9 mouse cellular contexts compared by ENCODE assay signal in the genomic region with DNA sequence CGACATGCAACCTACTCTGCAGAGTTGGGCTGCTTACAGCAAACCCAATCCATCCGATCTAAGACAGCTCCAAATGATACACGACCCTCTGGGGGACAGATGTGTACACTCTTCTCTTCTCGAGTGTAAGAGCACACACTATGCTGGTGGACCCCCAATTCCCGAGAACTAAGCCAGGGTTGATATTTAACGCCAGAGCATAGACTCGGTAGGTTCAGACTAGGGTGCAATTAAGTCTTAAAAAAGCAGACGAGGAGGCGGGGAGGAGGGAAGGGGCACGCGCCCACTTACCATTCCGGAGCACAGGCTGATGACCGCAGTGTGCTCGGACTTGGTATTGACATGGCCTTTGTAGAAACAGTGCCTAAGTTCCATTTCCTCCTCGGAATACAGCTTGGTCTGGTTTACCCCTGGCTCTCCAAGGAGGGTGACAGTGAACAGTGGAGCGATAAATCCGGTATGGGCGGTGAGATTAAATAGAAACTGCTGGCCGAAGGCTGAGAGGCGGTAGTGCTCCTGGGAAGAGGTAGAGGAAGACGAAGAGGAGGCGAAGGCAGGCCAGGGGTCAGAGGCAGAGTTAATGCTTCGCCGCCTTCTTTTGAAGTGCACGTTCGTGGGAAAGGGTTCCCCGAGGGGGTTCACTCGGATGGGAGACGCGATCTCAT. TPM values are rescaled to one million over a fixed set of nuclear protein-coding genes. Genes with fewer than 3 reads are reported as not detected.
DNase-seq lines count a peak whose midpoint lies in the region; ATAC-seq and TF ChIP-seq lines count a peak whose summit lies in the region.
"Had no signal": no experiment of that assay in that cellular context is flagged by ENCODE, and none has a peak within 500 bp of the region (broad histone marks: within the 10 kb centered on the region; RNA-seq: fewer than 3 reads in every experiment).

No protein-coding gene starts in this region.

- H3K9ac ChIP-seq in forebrain, embryonic 11.5 days (ENCODE audit: low read length): peak overlapping the region; percentile 16
- H3K9ac ChIP-seq in hindbrain, embryonic 15.5 days: peak overlapping the region; percentile 23; the same call in 1 of the 2 replicates
- peak overlapping the region; percentile 1; the same call in 1 of the 2 replicates for H3K9ac ChIP-seq in liver, embryonic 13.5 days
- peak overlapping the region; percentile 29 for H3K9ac ChIP-seq in neural tube, embryonic 11.5 days (ENCODE audit: low read length)

- peak overlapping the region; percentile 89 for H3K4me2 ChIP-seq in forebrain, embryonic 11.5 days (ENCODE audit: low read depth, low read length, severe bottlenecking)
- peak overlapping the region; percentile 98 for H3K4me2 ChIP-seq in hindbrain, embryonic 15.5 days
- H3K4me2 ChIP-seq in liver, embryonic 13.5 days: peak overlapping the region; percentile 58
- peak overlapping the region; percentile 95 for H3K4me2 ChIP-seq in neural tube, embryonic 11.5 days (ENCODE audit: low read depth)

- peaks cover 3% of the 10 kb centered on the region; the same call in 1 of the 2 replicates for H3K4me1 ChIP-seq in forebrain, embryonic 11.5 days (replicated peaks; ENCODE audit: control insufficient read depth, insufficient read depth, low read length)
- peaks cover 43% of the 10 kb centered on the region for H3K4me1 ChIP-seq in hindbrain, embryonic 15.5 days (replicated peaks)
- no peaks in the 10 kb centered on the region for H3K4me1 ChIP-seq in liver, embryonic 13.5 days (replicated peaks)
- H3K4me1 ChIP-seq in neural tube, embryonic 11.5 days (ENCODE audit: control insufficient read depth, insufficient read depth, low read length): 0 out of 2 replicates have a peak, but pooled peaks cover 4% of the 10 kb centered on the region

- intact Hi-C loops in left cerebral cortex, adult 2 months (cut with DNase I): loop anchor here (1.0 to 10.0 kb wide), 4 partner anchors 140 to 603 kb away; no protein-coding TSS in a partner anchor
- intact Hi-C loops in left cerebral cortex, postnatal 10 days (cut with DNase I): loop anchor here (5.0 to 10.0 kb wide), 2 partner anchors 157 to 500 kb away; no protein-coding TSS in a partner anchor

- peak; percentile 34 for ATAC-seq in forebrain, embryonic 11.5 days (replicated peaks; ENCODE audit: low FRiP score)
- no peak for ATAC-seq in hindbrain, embryonic 15.5 days (ENCODE audit: low FRiP score, low read depth)
- ATAC-seq in liver, embryonic 13.5 days (ENCODE audit: low read depth): no peak
- 0 out of 2 replicates have a peak, but pooled peaks have one; percentile 17 for ATAC-seq in neural tube, embryonic 11.5 days (ENCODE audit: insufficient read depth, low FRiP score, low TSS enrichment)

- H3K27ac ChIP-seq in left cerebral cortex, adult 2 months: no peak overlapping the region
- no peak overlapping the region for H3K27ac ChIP-seq in forebrain, embryonic 11.5 days (ENCODE audit: low read depth, low read length)
- H3K27ac ChIP-seq in hindbrain, embryonic 15.5 days (replicated peaks): 0 out of 2 replicates have a peak overlapping the region, but pooled peaks have one; percentile 13
- H3K27ac ChIP-seq in liver, embryonic 13.5 days: peak overlapping the region; percentile 21; the same call in 1 of the 2 replicates
- H3K27ac ChIP-seq in neural tube, embryonic 11.5 days (ENCODE audit: low read depth, low read length): no peak overlapping the region

- WGBS in forebrain, embryonic 11.5 days: under 1% methylated on average over 30 of the region's 30 CpGs
- under 1% methylated on average over 30 of the region's 30 CpGs for WGBS in hindbrain, embryonic 15.5 days
- under 1% methylated on average over 30 of the region's 30 CpGs for WGBS in liver, embryonic 13.5 days (ENCODE audit: insufficient replicate concordance)
- under 1% methylated on average over 30 of the region's 30 CpGs for WGBS in neural tube, embryonic 11.5 days

- H3K9me3 ChIP-seq in forebrain, embryonic 11.5 days (ENCODE audit: control insufficient read depth, low read length): no peaks in the 10 kb centered on the region
- no peaks in the 10 kb centered on the region for H3K9me3 ChIP-seq in hindbrain, embryonic 15.5 days
- H3K9me3 ChIP-seq in liver, embryonic 13.5 days (replicated peaks): no peaks in the 10 kb centered on the region
- no peaks in the 10 kb centered on the region for H3K9me3 ChIP-seq in neural tube, embryonic 11.5 days (ENCODE audit: control insufficient read depth, low read length)

- H3K4me3 ChIP-seq in left cerebral cortex, adult 2 months: peak overlapping the region; percentile 61
- H3K4me3 ChIP-seq in forebrain, embryonic 11.5 days (ENCODE audit: low read depth, low read length): peak overlapping the region; percentile 54
- H3K4me3 ChIP-seq in hindbrain, embryonic 15.5 days: peak overlapping the region; percentile 54
- peak overlapping the region; percentile 52 for H3K4me3 ChIP-seq in liver, embryonic 13.5 days (replicated peaks)
- H3K4me3 ChIP-seq in neural tube, embryonic 11.5 days (ENCODE audit: low read depth, low read length): peak overlapping the region; percentile 51

- no peak for DNase-seq in left cerebral cortex, adult 2 months (ENCODE audit: extremely low spot score in 1 of 2, low spot score in 2 of 2)
- no peak for DNase-seq in left cerebral cortex, postnatal 10 days (ENCODE audit: extremely low spot score in 1 of 2, low spot score in 2 of 2)
- peak; percentile 56 for DNase-seq in forebrain, embryonic 11.5 days (ENCODE audit: low spot score)
- no peak for DNase-seq in liver, embryonic 13.5 days
- DNase-seq in neural tube, embryonic 11.5 days (ENCODE audit: low spot score): peak; percentile 43
- DNase-seq in thymus, postnatal 25 days: no peak
- DNase-seq in ovary, postnatal 10 days (ENCODE audit: low spot score): no peak

- TF ChIP-seq CTCF in left cerebral cortex, adult 2 months (IDR thresholded peaks at IDR 0.05): no peak

- H3K36me3 ChIP-seq in forebrain, embryonic 11.5 days (ENCODE audit: control insufficient read depth, insufficient read depth, low read length): no peaks in the 10 kb centered on the region
- no peaks in the 10 kb centered on the region for H3K36me3 ChIP-seq in hindbrain, embryonic 15.5 days
- H3K36me3 ChIP-seq in liver, embryonic 13.5 days: no peaks in the 10 kb centered on the region
- no peaks in the 10 kb centered on the region for H3K36me3 ChIP-seq in neural tube, embryonic 11.5 days (ENCODE audit: control insufficient read depth, insufficient read depth, low read length)
- H3K36me3 ChIP-seq: G1E had no signal

- H3K27me3 ChIP-seq in forebrain, embryonic 11.5 days (ENCODE audit: control insufficient read depth, insufficient read depth, low read length): peaks cover 8% of the 10 kb centered on the region; the same call in 1 of the 2 replicates
- peaks cover 51% of the 10 kb centered on the region for H3K27me3 ChIP-seq in hindbrain, embryonic 15.5 days
- H3K27me3 ChIP-seq in liver, embryonic 13.5 days: peaks cover 68% of the 10 kb centered on the region
- H3K27me3 ChIP-seq in neural tube, embryonic 11.5 days (ENCODE audit: control insufficient read depth, insufficient read depth, low read length): peaks cover 25% of the 10 kb centered on the region

RNA-seq across cellular contexts. Expression of gene Adamts9, which starts 1.4 kb away (rescaled TPM):
- 1 to 10 TPM; 2.8 to 3.9 TPM for total RNA-seq in left cerebral cortex, adult 2 months (2021)
- 1 to 10 TPM; 5.7 to 7.9 TPM for total RNA-seq in left cerebral cortex, postnatal 10 days (2021)
- 2.3 and 2.8 TPM in 2 replicates for polyA plus RNA-seq in forebrain, embryonic 11.5 days (2014; fragmentation: Nextera tagmentation; extraction: Ambion mirVana)
- polyA plus RNA-seq in hindbrain, embryonic 15.5 days (2015; fragmentation: Nextera tagmentation; extraction: Ambion mirVana): 1.6 TPM in 2 replicates
- 0.79 and 0.91 TPM in 2 replicates for polyA plus RNA-seq in liver, embryonic 13.5 days (2015; fragmentation: Nextera tagmentation; extraction: Ambion mirVana)
- 1.4 and 2.2 TPM in 2 replicates for polyA plus RNA-seq in neural tube, embryonic 11.5 days (2014; fragmentation: Nextera tagmentation; extraction: Ambion mirVana)
- polyA plus RNA-seq: G1E had no signal

Comparison
In these comparisons a context has a peak if more than half of its experiments do, and no peak if none do; other contexts are left out.
1. DNase-seq: peak in forebrain, embryonic 11.5 days (single experiment) and neural tube, embryonic 11.5 days (single experiment); none in left cerebral cortex, adult 2 months (0 of 2), left cerebral cortex, postnatal 10 days (0 of 2), liver, embryonic 13.5 days (single experiment), thymus, postnatal 25 days (single experiment) and ovary, postnatal 10 days (single experiment).
2. H3K27ac ChIP-seq: peak in hindbrain, embryonic 15.5 days (single experiment) and liver, embryonic 13.5 days (single experiment); none in left cerebral cortex, adult 2 months (single experiment), forebrain, embryonic 11.5 days (single experiment) and neural tube, embryonic 11.5 days (single experiment).
3. ATAC-seq: peak in forebrain, embryonic 11.5 days (single experiment) and neural tube, embryonic 11.5 days (single experiment); none in hindbrain, embryonic 15.5 days (single experiment) and liver, embryonic 13.5 days (single experiment).
4. Peak in every context shown above with its lines, with median percentiles within 50 percentile points of each other: H3K4me3 ChIP-seq, H3K4me2 ChIP-seq and H3K9ac ChIP-seq.